In the genomic region with DNA sequence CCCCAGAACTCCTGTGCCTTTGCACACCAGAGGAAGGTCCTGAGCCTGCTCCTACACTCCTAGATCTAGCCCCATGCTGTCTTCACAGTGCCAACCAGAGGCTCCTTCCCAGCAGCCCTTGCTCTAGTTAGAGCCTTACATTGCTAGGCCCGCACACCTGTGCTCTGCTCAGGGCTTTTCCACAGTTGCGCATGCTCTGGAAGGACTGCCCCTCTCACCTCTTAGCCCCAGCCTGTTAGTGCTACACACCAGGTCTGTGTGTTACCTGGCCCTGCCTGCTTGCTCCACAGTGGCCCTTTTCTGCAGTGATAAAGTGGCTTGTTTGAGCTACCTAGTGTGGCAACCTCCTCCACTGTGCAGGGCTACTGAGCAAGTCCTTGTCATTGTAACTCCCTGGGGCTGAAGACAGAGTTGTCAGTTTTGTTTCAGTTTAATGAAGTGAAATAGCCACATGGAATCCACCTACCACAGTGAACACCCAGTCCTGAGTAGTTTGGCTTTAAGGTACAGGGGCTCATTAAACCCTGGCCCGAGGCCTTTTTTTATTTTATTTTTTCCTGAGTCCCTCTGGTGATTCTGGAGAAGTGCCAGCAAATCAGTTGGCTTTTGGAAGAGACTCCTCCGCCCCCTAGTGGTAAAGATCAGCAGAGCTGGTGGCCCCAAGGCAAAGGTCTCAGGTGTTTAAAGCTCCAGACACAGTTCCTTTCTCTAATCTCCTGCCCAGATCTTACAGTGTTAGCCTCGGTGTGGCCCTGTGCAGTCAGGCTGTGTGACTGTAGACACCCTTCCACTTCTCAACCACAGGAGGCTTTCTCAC, we compare ENCODE assay signal across 1 mouse cellular context.
TF ChIP-seq lines count a peak whose summit lies in the region.

No protein-coding gene starts in this region.

TF ChIP-seq in MEL, 35 proteins besides CTCF, POLR2A, EP300 and RAD21:
- TF ChIP-seq MXI1 (IDR thresholded peaks at IDR 0.05; ENCODE audit: low read depth, low read length) (no peak), ZC3H11A (IDR thresholded peaks at IDR 0.05; ENCODE audit: low read depth, low read length) (peak; percentile 72), TAL1 (IDR thresholded peaks at IDR 0.05; ENCODE audit: low read length) (no peak), TBP (IDR thresholded peaks at IDR 0.05; ENCODE audit: low read depth, low read length) (0 out of 2 replicates have a peak, but pooled peaks have one; percentile 20), SIN3A (IDR thresholded peaks at IDR 0.05; ENCODE audit: low read length) (peak; percentile 77), ELF1 (IDR thresholded peaks at IDR 0.05; ENCODE audit: low read depth, low read length) (no peak), MAX (IDR thresholded peaks at IDR 0.05; ENCODE audit: low read length) (no peak), POLR2AphosphoS5 (IDR thresholded peaks at IDR 0.05; ENCODE audit: borderline replicate concordance, low read depth, low read length) (no peak), KAT2A (conservative IDR thresholded peaks at IDR 0.05; ENCODE audit: low read depth, low read length) (no peak), MYB (IDR thresholded peaks at IDR 0.05; ENCODE audit: low read depth, low read length) (no peak), ZMIZ1 (IDR thresholded peaks at IDR 0.05; ENCODE audit: low read depth, low read length) (no peak), HCFC1 (IDR thresholded peaks at IDR 0.05; ENCODE audit: low read depth, low read length) (0 out of 2 replicates have a peak, but pooled peaks have one; percentile 9), ETS1 (IDR thresholded peaks at IDR 0.05; ENCODE audit: low read depth, low read length) (peak; percentile 21; the same call in 1 of the 2 replicates), MYC (IDR thresholded peaks at IDR 0.05; ENCODE audit: low read depth, low read length) (peak; percentile 32; the same call in 1 of the 2 replicates), GATA1 (IDR thresholded peaks at IDR 0.05; ENCODE audit: low read depth, low read length) (peak; percentile 71), MAZ (IDR thresholded peaks at IDR 0.05; ENCODE audit: low read depth, low read length) (0 out of 2 replicates have a peak, but pooled peaks have one; percentile 58), GABPA (IDR thresholded peaks at IDR 0.05; ENCODE audit: low read depth, low read length) (no peak), CHD2 (IDR thresholded peaks at IDR 0.05; ENCODE audit: low read length) (no peak), MAFK (IDR thresholded peaks at IDR 0.05; ENCODE audit: borderline replicate concordance, low read depth, low read length) (no peak), RCOR1 (IDR thresholded peaks at IDR 0.05; ENCODE audit: low read depth, low read length) (peak; percentile 58; the same call in 1 of the 2 replicates), ZNF384 (IDR thresholded peaks at IDR 0.05; ENCODE audit: low read depth, low read length) (peak; percentile 53; the same call in 1 of the 2 replicates), SMC3 (IDR thresholded peaks at IDR 0.05; ENCODE audit: low read depth, low read length) (peak; percentile 80), TCF12 (IDR thresholded peaks at IDR 0.05; ENCODE audit: low read depth, low read length) (0 out of 2 replicates have a peak, but pooled peaks have one; percentile 21)
